Mouse (Mus musculus): Measurements from ENCODE around the gene Gm3642. TPM values are rescaled to one million over a fixed set of nuclear protein-coding genes. Genes with fewer than 3 reads are reported as not detected.
"Not testable (repeated sequence)": the region's sequence is repeated elsewhere in the genome, so short reads cannot be mapped to it uniquely, and the experiment has no call there.

Gene Gm3642
- 0.59 and 0.79 TPM in 2 replicates for polyA plus RNA-seq (2012; rRNA removed)

DNA sequence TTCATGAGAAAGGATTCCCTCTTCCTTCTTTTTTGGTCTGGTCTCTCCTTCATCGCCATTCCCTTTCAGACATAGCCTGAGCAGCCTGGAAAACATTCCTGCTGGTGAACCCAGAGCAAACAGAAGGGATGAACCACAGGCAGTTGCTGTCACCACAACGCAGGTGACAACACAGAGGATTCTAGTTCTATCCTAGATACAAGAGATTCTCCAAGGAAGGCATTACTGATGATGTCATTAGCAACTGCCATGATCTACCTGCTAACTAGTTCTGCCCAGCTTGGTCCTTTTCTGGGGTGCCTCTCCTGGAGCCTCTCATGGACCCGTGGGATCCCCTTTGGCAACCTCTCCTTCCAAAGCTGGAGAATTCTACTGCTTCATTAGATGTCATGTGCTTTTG, at the start of gene Gm3642:
Gm3642 (minus strand) TSS at position 101 of the 400 bp plus-strand sequence.
- not testable (repeated sequence) for H3K4me1 ChIP-seq (ENCODE audit: control insufficient read depth, insufficient read depth, low read length); H3K4me3 ChIP-seq (ENCODE audit: control insufficient read depth, low read depth, low read length); H3K27me3 ChIP-seq (ENCODE audit: control insufficient read depth, insufficient read depth, low read length); H3K36me3 ChIP-seq (ENCODE audit: control insufficient read depth, insufficient read depth, low read length); H3K27ac ChIP-seq (ENCODE audit: control insufficient read depth, insufficient read depth, low read depth, low read length)

GRCm38 (mm10) chr14:6889521-6890012, 49.5 kb upstream of the Gm3642 start, which contains the start of gene Gm3667:
Gene Gm3667, minus strand, starts transcription at chr14:6889962.
- not testable (repeated sequence) for H3K4me3 ChIP-seq (ENCODE audit: control insufficient read depth, low read depth, low read length); H3K27ac ChIP-seq (ENCODE audit: control insufficient read depth, insufficient read depth, low read depth, low read length); H3K36me3 ChIP-seq (ENCODE audit: control insufficient read depth, insufficient read depth, low read length); H3K4me1 ChIP-seq (ENCODE audit: control insufficient read depth, insufficient read depth, low read length); H3K27me3 ChIP-seq (ENCODE audit: control insufficient read depth, insufficient read depth, low read length)

- not testable (repeated sequence) for H3K4me1 ChIP-seq (ENCODE audit: control insufficient read depth, insufficient read depth, low read length); H3K27me3 ChIP-seq (ENCODE audit: control insufficient read depth, insufficient read depth, low read length); H3K36me3 ChIP-seq (ENCODE audit: control insufficient read depth, insufficient read depth, low read length); H3K4me3 ChIP-seq (ENCODE audit: control insufficient read depth, low read depth, low read length); H3K27ac ChIP-seq (ENCODE audit: control insufficient read depth, insufficient read depth, low read depth, low read length)
Measured at GRCm38 (mm10) chr14:6888811-6889210, 48.7 kb upstream of the Gm3642 start.

GRCm38 (mm10) chr14:6823297-6823696, 16.8 kb downstream of the Gm3642 start:
- H3K27me3 ChIP-seq (ENCODE audit: control insufficient read depth, insufficient read depth, low read length); H3K27ac ChIP-seq (ENCODE audit: control insufficient read depth, insufficient read depth, low read depth, low read length); H3K36me3 ChIP-seq (ENCODE audit: control insufficient read depth, insufficient read depth, low read length): not testable (repeated sequence)

More at GRCm38 (mm10) chr14:6823297-6823696, 16.8 kb downstream of the Gm3642 start:
- H3K4me1 ChIP-seq (ENCODE audit: control insufficient read depth, insufficient read depth, low read length); H3K4me3 ChIP-seq (ENCODE audit: control insufficient read depth, low read depth, low read length): not testable (repeated sequence)

Other genes starting within 250 kb of the Gm3642 start
- 1.8 and 2.1 TPM in 2 replicates for gene Gm3629, start 249.7 kb downstream of the Gm3642 start, polyA plus RNA-seq (2012; rRNA removed)
- gene Gm3460, start 217.9 kb downstream of the Gm3642 start, polyA plus RNA-seq (2012; rRNA removed) = 2.7 and 3.3 TPM in 2 replicates
- 17.0 and 24.0 TPM in 2 replicates for gene Gm10251, start 156.1 kb downstream of the Gm3642 start, polyA plus RNA-seq (2012; rRNA removed)
- 0.07 and 0.10 TPM in 2 replicates for gene Gm8050, start 120.1 kb downstream of the Gm3642 start, polyA plus RNA-seq (2012; rRNA removed)
- 1.9 and 3.3 TPM in 2 replicates for gene Gm3636, start 98.0 kb downstream of the Gm3642 start, polyA plus RNA-seq (2012; rRNA removed)
- 5.0 and 8.0 TPM in 2 replicates for gene Gm8362, start 65.9 kb downstream of the Gm3642 start, polyA plus RNA-seq (2012; rRNA removed)
- 0.20 and 0.59 TPM in 2 replicates for gene Gm3667, start 49.7 kb upstream of the Gm3642 start, polyA plus RNA-seq (2012; rRNA removed)
- 1.5 and 2.5 TPM in 2 replicates for gene Gm6356, start 133.5 kb upstream of the Gm3642 start, polyA plus RNA-seq (2012; rRNA removed)
- gene Gm10406, start 187.1 kb upstream of the Gm3642 start, polyA plus RNA-seq (2012; rRNA removed) = 7.5 and 10.5 TPM in 2 replicates
- 11.8 and 12.9 TPM in 2 replicates for gene Gm3685, start 204.7 kb upstream of the Gm3642 start, polyA plus RNA-seq (2012; rRNA removed)